Mouse (Mus musculus) kidney, embryonic 16.5 days (tissue): Measurements from ENCODE around the gene Inka2. TPM values are rescaled to one million over a fixed set of nuclear protein-coding genes. Genes with fewer than 3 reads are reported as not detected.
A peak's percentile ranks its signal among the peaks of the same experiment; 100 is the strongest.

Source experiments
- ATAC-seq: fragments of 200-750 bp; cut with Nextera tagmentation; 2 replicates; pipeline ENCODE4 v1.8.0; 2017; ENCODE audit warnings: moderate TSS enrichment; ENCODE audit not compliant: low FRiP score, low TSS enrichment
- H3K27ac ChIP-seq: fragments of 300-500 bp; sonication (generic); 2 replicates; pipeline ENCODE4 v1.5.1; 2014; ENCODE audit warnings: low read length
- H3K27me3 ChIP-seq: fragments of 300-500 bp; sonication (generic); 2 replicates; pipeline ENCODE4 v1.6.1; 2014; ENCODE audit warnings: low read length, control low read depth, mixed read lengths; ENCODE audit not compliant: insufficient read depth
- H3K36me3 ChIP-seq: fragments of 300-500 bp; sonication (generic); 2 replicates; pipeline ENCODE4 v1.6.1; 2014; ENCODE audit warnings: low read length, control low read depth, mixed read lengths; ENCODE audit not compliant: insufficient read depth
- H3K4me1 ChIP-seq: fragments of 300-500 bp; sonication (generic); 2 replicates; pipeline ENCODE4 v1.6.1; 2014; ENCODE audit warnings: low read length, control low read depth, mixed read lengths; ENCODE audit not compliant: insufficient read depth
- H3K4me2 ChIP-seq: fragments of 300-500 bp; sonication (generic); replicated peaks from 2 replicates; pipeline ENCODE4 v1.6.1; 2014; ENCODE audit warnings: low read depth, low read length
- H3K4me3 ChIP-seq: fragments of 300-500 bp; sonication (generic); 2 replicates; pipeline ENCODE4 v1.5.1; 2014; ENCODE audit warnings: mild to moderate bottlenecking, low read length
- H3K9ac ChIP-seq: fragments of 300-500 bp; sonication (generic); replicated peaks from 2 replicates; pipeline ENCODE4 v1.6.1; 2014; ENCODE audit warnings: low read length
- H3K9me3 ChIP-seq: fragments of 300-500 bp; sonication (generic); 2 replicates; pipeline ENCODE4 v1.6.1; 2016; ENCODE audit warnings: low read length, control low read depth
- WGBS: fragments of 180-500 bp; shearing (Covaris S2); extraction: QIAGEN DNeasy Blood & Tissue Kit; methylation state at CpG from one replicate; pipeline ENCODE4 v1.1.7; 2014; 5-methylcytosine and 5-hydroxymethylcytosine counted together
- polyA plus RNA-seq: library from polyadenylated mRNA; unstranded; fragments of >200 nt; fragmentation: Nextera tagmentation; extraction: Ambion mirVana; gene quantifications from 2 replicates; pipeline ENCODE4 v1.2.1, GENCODE M21; 2015

Gene Inka2
- 1.3 and 1.5 TPM in 2 replicates for polyA plus RNA-seq

- Histone ChIP-seq H3K27ac (peak within 1 kb of the TSS; percentile 57), H3K4me1 (peaks cover 31% of the 10 kb centered on the region), H3K9ac (peak within 1 kb of the TSS; percentile 67), H3K9me3 (no peaks in the 10 kb centered on the region), H3K27me3 (peaks cover 14% of the 10 kb centered on the region), H3K36me3 (no peaks in the 10 kb centered on the region), H3K4me3 (peak within 1 kb of the TSS; percentile 51), H3K4me2 (peak within 1 kb of the TSS; percentile 99)
- ATAC-seq, result peak; percentile 97
- 5% methylated on average over 37 of the region's 43 CpGs for WGBS
Observed at GRCm38 (mm10) chr3:105704031-105705008, at the start of gene Inka2. TSS of gene Inka2 (plus strand) at chr3:105704599.

- Histone ChIP-seq H3K4me2 (no peak overlapping the region), H3K4me3 (no peak overlapping the region), H3K9me3 (no peaks in the 10 kb centered on the region), H3K36me3 (no peaks in the 10 kb centered on the region), H3K9ac (no peak overlapping the region), H3K27me3 (no peaks in the 10 kb centered on the region), H3K4me1 (no peaks in the 10 kb centered on the region), H3K27ac (no peak overlapping the region)
- no peak for ATAC-seq
- 94% methylated on average over 11 of the region's 11 CpGs for WGBS
Observed at GRCm38 (mm10) chr3:105655031-105655585, 49.3 kb upstream of the Inka2 start.

- no peaks in the 10 kb centered on the region for H3K27me3 ChIP-seq
- H3K27ac ChIP-seq, result no peak overlapping the region
- no peak for ATAC-seq
- no peak overlapping the region for H3K4me2 ChIP-seq
- no peak overlapping the region for H3K9ac ChIP-seq
- no peaks in the 10 kb centered on the region for H3K4me1 ChIP-seq
- 68% methylated on average over 2 of the region's 2 CpGs for WGBS
- no peak overlapping the region for H3K4me3 ChIP-seq
- no peaks in the 10 kb centered on the region for H3K36me3 ChIP-seq
- H3K9me3 ChIP-seq, result no peaks in the 10 kb centered on the region
Observed at GRCm38 (mm10) chr3:105660530-105660929, 43.9 kb upstream of the Inka2 start.

- 79% methylated on average over 8 of the region's 8 CpGs for WGBS
- Histone ChIP-seq H3K4me3 (no peak overlapping the region), H3K4me2 (no peak overlapping the region), H3K4me1 (no peaks in the 10 kb centered on the region), H3K36me3 (no peaks in the 10 kb centered on the region), H3K9ac (no peak overlapping the region), H3K27me3 (no peaks in the 10 kb centered on the region), H3K9me3 (no peaks in the 10 kb centered on the region), H3K27ac (no peak overlapping the region)
- ATAC-seq, result no peak
Observed at GRCm38 (mm10) chr3:105663043-105663442, 41.4 kb upstream of the Inka2 start.

GRCm38 (mm10) chr3:105665105-105665765 lies 39.2 kb upstream of the Inka2 start:
- ATAC-seq, result no peak

GRCm38 (mm10) chr3:105666996-105667523 lies 37.3 kb upstream of the Inka2 start:
- WGBS, result 47% methylated on average over 4 of the region's 4 CpGs
- no peaks in the 10 kb centered on the region for H3K9me3 ChIP-seq
- H3K4me3 ChIP-seq, result no peak overlapping the region
- no peaks in the 10 kb centered on the region for H3K27me3 ChIP-seq
- no peaks in the 10 kb centered on the region for H3K36me3 ChIP-seq
- H3K4me1 ChIP-seq, result no peaks in the 10 kb centered on the region
- no peak overlapping the region for H3K9ac ChIP-seq
- no peak overlapping the region for H3K27ac ChIP-seq
- no peak overlapping the region for H3K4me2 ChIP-seq
- no peak for ATAC-seq

More at GRCm38 (mm10) chr3:105665105-105665765, 39.2 kb upstream of the Inka2 start:
- Histone ChIP-seq H3K27ac (no peak overlapping the region), H3K36me3 (no peaks in the 10 kb centered on the region), H3K9me3 (no peaks in the 10 kb centered on the region), H3K4me1 (no peaks in the 10 kb centered on the region), H3K4me2 (no peak overlapping the region), H3K9ac (no peak overlapping the region), H3K27me3 (no peaks in the 10 kb centered on the region), H3K4me3 (no peak overlapping the region)
- WGBS, result 87% methylated on average over 9 of the region's 9 CpGs

- no peaks in the 10 kb centered on the region for H3K27me3 ChIP-seq
- no peak overlapping the region for H3K27ac ChIP-seq
- no peak overlapping the region for H3K4me2 ChIP-seq
- H3K9ac ChIP-seq, result no peak overlapping the region
- H3K9me3 ChIP-seq, result no peaks in the 10 kb centered on the region
- WGBS, result 51% methylated on average over 9 of the region's 9 CpGs
- no peaks in the 10 kb centered on the region for H3K4me1 ChIP-seq
- no peaks in the 10 kb centered on the region for H3K36me3 ChIP-seq
- H3K4me3 ChIP-seq, result no peak overlapping the region
- no peak for ATAC-seq
Observed at GRCm38 (mm10) chr3:105668161-105668560, 36.2 kb upstream of the Inka2 start.

GRCm38 (mm10) chr3:105669776-105670175 lies 34.6 kb upstream of the Inka2 start:
- 78% methylated on average over 3 of the region's 3 CpGs for WGBS

GRCm38 (mm10) chr3:105670801-105671200 lies 33.6 kb upstream of the Inka2 start:
- no peak overlapping the region for H3K4me3 ChIP-seq
- 86% methylated on average over 1 of the region's 1 CpGs for WGBS
- no peak for ATAC-seq

More at GRCm38 (mm10) chr3:105669776-105670175, 34.6 kb upstream of the Inka2 start:
- H3K36me3 ChIP-seq, result no peaks in the 10 kb centered on the region
- H3K9ac ChIP-seq, result no peak overlapping the region
- no peaks in the 10 kb centered on the region for H3K9me3 ChIP-seq
- H3K4me3 ChIP-seq, result no peak overlapping the region
- no peak overlapping the region for H3K4me2 ChIP-seq
- ATAC-seq, result no peak
- H3K27ac ChIP-seq, result no peak overlapping the region
- H3K4me1 ChIP-seq, result no peaks in the 10 kb centered on the region
- H3K27me3 ChIP-seq, result no peaks in the 10 kb centered on the region

More at GRCm38 (mm10) chr3:105670801-105671200, 33.6 kb upstream of the Inka2 start:
- no peak overlapping the region for H3K9ac ChIP-seq
- H3K36me3 ChIP-seq, result no peaks in the 10 kb centered on the region
- no peaks in the 10 kb centered on the region for H3K4me1 ChIP-seq
- H3K27ac ChIP-seq, result no peak overlapping the region
- H3K27me3 ChIP-seq, result no peaks in the 10 kb centered on the region
- H3K4me2 ChIP-seq, result no peak overlapping the region
- no peaks in the 10 kb centered on the region for H3K9me3 ChIP-seq
